Mouse (Mus musculus) right cerebral cortex, adult 18-20 months (tissue): ENCODE results near the gene Caln1.

Source experiments
- DNase-seq: peaks from one replicate; pipeline ENCODE4 v3.0.0; 2022; ENCODE audit warnings: mixed read lengths

The Caln1 gene

DNA sequence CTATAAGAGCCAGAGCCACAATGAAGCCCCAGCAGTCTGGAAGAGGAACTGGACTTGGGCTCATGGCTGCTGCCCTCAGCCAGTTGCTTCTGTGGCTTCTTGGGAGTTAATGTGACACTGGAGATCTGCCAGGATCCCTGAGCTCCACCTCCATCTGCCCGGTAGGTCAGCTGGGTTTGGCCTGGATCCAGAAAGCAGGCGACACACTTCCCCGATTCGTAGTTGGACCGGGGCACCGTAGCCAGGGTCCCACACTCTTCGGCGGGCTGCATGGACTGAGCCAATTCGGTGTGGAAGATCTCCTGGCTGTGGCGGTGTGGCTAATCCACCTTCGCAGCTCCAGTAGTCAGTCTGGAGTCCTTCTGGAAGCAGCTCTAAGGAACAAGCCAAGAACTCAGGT is at the start of gene Caln1:
TSS of gene Caln1 (plus strand) at position 219 of the 400 bp plus-strand sequence.
- no peak for DNase-seq

DNA sequence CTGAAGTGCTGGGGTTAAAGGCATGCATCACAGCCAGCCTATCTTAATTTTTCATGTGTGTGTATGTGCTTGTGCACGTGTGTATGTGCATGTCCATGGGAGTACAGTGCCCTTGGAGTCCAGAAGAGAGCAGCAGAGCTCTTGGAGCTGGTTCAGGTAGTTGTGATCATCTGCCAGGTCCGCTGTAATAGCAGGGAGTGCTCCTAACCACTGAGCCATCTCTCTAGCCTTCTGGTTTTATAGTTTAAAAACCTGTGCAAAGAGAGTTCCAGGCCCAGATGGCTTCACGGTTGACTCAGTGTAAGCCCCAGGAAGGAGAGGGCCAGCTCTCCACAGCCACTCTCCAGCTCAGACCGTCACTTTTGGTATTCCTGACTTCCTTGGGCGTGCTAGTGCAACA is 49.5 kb upstream of the Caln1 start:
- no peak for DNase-seq

DNA sequence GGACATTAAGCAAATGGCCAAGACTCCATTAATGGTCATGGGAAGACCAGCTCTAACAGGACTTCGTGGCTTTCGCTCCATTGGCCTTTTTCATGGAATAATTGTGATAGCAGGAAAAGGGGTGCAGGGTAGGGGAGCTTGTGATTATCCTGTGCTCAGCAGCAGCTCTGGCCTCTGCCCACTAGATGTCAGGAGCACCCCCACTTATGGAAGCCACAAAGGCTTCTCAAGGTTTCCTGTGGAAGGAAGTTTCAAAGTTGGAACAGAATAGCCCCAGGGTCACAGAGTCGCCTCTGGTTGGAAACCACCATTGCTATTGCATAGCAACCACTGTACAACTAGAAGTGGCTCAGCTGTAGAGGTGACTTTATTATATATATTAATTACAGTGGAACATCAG is 48.8 kb upstream of the Caln1 start:
- DNase-seq, result no peak

DNA sequence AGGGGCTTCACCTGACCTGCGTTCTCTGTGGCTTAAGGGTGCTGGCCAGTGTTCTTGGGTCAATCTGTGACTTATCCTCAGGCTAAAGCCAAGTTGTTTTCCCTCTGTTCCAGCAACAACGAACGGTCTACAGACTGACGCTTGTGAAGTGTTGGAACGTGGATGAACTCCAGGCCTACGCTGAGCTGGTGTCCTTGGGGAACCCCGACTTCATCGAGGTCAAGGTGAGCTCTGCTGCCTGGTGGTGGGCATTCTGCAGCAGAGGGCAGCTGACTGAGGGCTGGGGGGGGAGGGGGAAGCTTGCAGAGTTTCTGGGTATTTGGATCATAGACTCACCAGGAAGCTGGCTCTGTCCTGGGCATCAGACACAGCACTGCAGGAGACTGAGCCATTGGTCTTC is 43.8 kb upstream of the Caln1 start:
- DNase-seq, result no peak

DNA sequence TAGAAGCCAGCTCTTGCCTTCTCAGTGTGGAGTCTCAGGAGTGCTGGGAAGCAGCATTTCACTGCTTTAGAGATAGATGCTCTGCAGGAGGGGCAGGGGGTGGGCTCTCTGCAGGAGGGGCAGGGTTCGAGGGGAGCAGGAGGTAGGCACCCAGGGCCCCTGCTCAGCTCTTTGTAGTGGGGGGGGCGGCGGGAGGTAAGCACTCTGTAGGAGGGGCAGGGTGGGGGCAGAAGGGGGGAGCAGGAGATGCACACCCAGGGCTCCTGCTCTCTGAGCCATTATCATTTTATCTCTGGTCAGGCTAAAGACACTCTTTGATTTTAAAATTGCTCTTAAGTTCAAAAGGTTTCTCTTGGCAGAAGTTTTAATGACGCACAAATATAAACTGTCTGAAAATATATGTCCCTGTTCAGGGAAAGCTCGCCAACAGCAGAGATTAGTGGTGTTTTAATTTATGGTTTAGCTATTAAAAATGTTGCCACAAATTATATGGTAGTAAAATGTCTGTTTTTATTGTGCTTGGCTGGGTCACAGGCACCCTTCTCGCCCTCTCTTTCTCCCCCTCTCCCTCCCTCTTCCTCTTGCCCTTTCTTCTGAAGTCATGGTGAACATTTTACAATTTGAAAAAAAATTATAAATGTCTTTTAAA is 41.5 kb upstream of the Caln1 start:
- no peak for DNase-seq

DNA sequence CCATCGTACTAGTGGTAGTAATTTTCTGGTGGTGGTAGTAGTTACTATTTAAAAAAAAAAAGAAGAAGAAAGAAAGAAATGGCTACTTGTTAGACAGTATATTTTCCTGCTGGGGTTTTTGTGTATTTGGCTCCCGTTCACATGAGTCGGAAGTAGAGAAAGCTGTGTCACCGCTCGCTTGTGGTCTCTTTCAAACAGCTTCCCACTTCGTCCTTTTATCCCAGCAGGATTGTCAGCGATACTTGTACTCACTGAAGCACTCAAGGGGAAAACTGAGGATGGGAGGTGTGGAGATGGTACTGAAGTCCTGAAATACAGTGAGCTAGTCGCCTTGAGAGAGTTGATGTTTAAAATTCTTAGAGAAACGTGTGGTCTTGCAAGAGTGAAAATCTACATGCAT is 40.9 kb upstream of the Caln1 start:
- no peak for DNase-seq

DNA sequence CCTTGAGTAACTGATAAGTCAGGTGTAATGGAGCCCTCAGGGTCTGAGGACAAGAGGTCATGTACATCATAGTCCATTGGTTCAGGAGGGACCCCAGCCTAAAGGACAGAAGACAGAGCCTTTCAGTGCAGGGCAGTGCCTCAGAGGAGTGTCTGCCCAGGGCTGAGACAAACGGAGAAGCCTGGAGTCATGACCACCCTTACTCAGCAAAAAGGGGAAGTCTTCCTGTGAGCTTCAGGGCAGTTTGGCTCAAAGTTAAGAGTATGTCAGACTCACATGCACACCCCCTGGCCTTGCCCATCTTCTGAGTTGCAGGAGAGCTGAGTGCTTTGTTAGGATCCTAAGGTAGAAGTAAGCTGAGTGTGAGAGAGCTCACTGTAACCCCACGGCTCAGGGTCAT is 39.4 kb upstream of the Caln1 start:
- no peak for DNase-seq

DNA sequence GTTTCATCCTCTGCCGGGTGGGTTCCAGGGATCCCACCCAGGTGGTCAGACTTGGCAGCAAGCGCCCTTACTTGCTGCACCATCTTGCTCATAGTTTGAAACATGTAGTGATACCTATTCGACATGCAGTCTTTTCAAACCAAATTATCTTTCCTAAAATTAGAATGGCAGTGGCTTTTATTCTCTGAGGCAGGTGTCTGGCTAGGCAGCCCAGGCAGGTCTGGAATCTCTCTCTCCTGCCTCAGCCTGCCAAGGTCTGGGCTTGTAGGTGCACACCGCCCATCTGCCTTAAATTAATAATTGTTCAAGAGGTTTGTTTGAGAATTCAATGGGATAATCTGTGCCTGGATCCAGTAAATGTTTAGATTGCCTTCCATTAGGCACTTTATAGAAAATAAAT is 38.5 kb upstream of the Caln1 start:
- no peak for DNase-seq

DNA sequence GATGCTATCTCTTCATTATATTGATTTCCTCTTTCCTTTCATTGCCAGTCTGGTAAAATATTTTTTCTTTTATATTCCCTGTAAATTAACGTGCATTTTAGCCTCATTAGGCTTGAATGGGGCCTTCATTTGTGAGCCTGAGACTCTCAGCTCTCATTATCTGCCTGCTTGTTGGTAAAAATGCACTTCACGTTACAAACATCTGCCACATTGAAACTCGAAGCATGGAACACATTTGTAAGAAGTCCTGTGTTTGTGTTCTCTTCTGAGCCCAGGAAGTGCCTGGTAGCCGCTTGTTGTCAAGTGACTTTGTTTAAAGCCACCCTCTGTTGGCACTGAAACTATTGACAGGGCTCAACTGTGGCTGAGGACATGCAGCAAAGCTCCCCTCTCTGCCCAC is 38.0 kb upstream of the Caln1 start:
- DNase-seq, result no peak

DNA sequence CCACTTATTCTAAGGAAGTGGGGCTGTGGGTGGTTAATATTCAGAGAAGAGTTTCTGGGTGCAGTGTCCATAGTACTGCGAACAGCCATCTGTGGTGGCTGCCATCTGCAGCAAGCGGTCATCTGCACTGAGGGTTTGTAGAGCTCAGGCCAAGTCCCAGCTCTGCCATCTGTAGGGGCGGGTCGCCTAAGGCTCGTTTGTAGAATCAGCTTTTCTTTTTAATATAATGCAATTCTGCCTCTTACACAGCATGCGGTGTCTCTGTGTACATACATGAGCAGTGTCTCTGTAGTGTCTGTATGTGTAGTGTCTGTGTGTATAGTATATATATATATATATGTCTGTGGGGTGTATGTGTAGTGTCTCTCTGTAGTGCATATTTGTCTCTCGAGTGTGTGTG is 35.7 kb upstream of the Caln1 start:
- DNase-seq, result no peak

DNA sequence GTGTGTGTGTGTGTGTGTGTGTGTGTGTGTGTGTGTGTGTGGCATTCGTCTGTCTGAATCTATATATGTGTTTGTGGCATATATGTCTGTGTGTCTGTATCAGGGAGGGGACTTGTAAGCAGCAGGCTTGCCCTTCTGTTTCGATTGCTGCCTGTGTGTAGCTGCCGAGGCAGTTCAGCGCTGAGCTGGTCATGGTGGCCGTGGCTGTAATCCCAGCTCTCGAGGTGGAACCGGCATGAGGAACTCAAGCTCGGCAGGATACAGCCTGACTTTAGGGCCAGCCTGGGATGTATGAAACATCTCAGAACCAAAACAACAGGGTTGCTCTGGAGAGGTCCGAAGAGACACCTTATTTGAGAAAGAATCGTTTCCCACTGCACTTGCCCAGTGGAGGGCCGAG is 35.3 kb upstream of the Caln1 start:
- no peak for DNase-seq

DNA sequence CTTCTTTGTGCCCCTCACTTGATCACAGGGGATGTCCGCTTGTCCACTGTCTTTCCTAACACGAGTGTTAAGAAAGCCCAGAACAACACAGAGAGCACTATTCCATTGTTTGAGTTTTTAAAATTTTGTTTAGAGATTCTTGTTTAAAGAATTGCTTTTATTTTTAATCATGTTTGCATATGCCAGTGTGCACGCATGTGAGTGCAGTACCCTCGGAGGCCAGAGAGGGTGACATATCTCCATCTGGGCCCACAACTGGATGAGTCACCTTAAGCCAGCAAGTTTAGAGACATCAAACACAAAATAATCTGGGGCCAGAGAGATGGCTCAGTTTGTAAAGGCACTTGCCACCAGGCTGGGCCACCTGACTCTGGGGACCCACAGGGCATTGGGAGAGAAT is 33.8 kb upstream of the Caln1 start:
- DNase-seq, result no peak

DNA sequence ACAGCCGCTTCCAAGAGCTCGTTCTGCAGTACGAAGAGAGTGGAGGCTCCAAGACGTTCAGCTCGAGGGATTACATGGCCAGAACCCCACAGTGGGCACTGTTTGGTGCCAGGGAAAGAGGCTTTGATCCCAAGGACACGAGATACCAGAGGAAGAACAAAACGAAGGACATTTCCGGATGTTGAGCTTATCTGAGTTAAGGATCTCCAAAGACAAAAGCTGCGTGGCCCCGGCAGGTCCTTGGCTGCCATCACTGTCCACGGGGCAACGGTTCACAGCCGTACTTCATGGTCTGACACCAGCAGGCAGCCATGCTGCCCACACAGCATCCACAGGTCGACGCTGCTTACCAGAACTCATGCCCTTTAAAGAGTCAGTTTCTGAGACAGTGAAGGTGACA is 28.6 kb upstream of the Caln1 start:
- no peak for DNase-seq

DNA sequence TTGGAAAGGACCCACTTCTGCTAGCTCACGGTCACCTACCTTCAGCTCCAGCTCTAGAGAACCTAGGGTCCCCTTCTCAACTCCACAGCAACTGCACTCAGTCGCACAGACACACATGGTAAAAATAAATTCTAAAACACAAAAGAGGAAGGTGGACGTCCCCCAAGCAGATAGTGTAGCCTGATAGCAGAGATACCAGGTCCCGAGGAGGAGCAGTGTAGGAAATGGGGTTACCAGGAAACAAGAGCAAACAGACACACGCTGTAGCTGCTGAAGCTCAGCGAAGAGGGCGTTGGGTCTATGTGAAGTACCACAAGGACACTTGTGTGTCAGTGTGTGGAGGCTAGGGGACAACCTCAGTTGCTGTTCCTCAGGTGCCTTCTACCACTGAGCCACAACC is 24.3 kb upstream of the Caln1 start:
- DNase-seq, result no peak

DNA sequence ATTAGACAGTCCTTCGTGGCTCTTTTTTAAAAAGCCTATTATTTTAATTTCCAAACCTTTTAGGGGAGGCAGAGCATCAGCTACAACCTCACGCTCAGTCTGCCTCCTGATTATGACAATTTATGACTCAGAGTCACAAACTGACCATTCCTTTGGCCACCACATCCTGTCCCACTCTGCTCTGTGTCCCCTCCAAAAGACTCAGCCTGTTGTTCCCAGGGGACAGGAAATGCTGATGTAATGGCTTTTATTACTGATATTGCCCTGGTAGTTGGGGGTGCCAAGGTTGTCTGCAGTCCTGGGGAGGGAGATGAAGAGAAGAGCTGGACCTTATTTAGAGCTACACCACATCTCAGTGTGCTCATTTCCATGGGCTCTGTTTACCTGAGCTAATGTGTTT is 23.4 kb upstream of the Caln1 start:
- DNase-seq, result no peak

DNA sequence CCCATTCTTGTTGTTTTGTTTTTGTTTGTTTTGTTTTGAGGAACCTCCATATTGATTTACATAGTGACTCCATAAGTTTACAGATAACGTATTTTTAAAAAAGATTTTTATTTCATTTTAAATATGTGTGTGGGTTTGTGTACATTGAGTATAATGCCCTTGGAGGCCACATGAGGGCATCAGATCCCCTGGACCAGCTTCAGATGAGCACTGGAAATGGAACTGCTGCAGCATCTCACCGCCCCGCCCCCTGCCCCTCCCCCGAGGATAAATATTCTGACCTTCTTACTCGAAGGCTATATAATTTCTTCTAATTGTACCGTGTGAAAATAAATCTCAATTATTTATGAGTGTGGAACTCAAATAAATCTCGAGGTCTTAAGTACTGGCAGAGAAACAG is 14.0 kb upstream of the Caln1 start:
- DNase-seq, result no peak

DNA sequence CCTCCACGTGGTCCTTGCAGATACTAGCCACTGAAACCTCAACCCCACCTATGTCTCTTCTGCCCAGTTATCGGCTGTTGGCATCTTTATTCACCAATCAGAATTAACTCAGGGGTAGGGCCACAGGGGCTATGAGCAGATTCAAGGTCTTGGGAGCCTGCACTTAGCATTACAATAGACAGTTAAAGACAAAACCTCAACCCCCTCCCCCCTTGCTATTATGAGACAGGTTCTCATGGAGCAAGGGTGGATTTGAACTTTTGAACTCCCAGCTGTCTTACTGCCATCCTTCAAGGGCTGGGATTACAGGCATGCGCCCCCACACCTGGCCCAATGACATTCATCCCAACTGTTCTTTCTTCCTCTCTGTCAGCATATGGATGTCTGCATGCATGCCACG is 6.1 kb upstream of the Caln1 start:
- DNase-seq, result no peak

DNA sequence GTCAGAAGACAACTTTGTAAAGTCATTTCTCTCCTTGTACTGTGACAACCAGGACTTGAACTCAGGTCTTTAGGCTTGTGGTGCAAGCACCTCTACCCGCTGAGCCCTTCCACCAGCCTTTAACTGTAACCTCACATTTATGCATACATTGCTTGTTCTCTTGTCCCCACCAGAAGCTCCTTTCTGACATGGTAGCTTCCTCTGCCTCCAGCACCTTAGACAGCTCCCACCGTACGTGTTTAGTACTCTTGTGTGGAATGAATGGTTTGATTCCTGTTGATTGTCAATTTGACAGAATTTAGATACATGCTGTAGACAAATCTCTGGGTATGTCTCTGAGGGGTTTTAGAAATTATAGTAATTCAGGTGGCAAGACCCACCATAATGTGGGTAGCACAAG is 5.5 kb upstream of the Caln1 start:
- no peak for DNase-seq

DNA sequence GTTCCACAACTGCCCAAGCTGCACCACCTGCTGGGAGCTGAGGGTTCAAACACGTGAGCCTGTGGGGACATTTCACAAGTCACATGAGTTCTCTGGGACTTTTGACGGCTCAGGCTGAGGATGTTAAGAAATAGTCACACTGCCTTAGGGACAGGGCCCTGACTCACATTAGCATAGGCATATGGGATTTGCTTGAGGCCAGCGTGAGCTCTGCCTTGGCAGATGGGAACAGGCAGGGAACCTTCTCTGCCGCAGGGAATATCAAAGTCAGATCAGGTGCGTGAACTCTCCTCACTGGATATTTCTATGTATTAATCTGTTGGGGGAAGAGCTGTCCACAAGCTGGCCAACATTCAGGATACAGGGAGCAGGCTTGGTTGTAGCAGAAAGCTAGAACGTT is 1.0 kb upstream of the Caln1 start:
- no peak for DNase-seq

DNA sequence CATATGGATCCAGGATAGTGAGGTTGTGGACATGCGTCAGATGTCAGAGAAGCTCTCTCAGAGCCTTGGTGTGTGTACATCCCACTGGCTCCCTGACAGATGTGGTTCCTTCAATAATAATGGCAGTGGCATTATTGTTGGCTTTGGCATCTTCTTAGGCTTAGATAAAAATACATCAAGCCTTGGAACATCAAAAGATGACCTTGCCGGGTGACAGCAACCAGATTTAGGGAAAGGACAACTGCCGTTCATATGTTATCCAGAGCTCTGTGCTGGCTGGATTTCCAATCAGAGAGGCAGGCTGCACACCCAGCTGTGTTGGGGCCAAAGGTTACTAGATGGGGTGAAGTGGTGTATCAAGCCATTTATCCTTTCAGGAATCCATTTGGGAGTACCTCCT is 6.2 kb downstream of the Caln1 start:
- no peak for DNase-seq

DNA sequence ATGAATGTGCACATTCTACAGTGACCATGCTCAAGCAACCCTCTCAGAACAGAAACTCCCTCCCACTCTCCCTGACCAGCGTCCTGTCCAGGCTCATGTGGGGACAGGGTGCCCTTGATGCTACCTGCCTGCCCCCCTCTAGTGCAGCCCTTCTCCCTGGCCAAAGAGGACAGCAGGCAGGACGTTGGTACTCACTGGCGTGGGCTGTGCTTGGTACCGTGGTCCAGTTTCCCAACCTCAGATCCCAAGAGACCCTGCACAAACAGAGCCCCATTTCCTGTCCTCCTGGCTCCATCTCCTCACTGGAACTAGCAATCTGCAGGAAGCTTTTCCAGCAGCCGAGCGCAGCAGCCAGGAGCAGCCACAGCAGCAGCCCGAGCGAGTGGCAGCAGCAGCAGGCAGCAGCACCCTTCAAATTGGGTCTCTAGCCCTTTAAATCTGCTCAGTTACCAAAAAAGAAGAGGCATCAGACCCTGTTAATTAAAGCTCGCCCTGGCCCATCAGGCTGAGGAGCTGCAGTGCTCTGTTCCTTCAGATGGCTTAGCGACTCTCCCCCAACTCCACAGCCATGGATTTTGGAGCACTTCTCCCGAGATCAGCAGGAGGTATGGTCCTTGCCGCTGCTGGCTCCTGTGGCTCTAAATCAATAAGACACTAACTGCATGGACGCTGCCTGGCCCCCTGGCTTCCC is 15.1 kb downstream of the Caln1 start, which contains the start of gene A330070K13Rik:
TSS of gene A330070K13Rik (minus strand) at position 410 of the 691 bp plus-strand sequence.
- DNase-seq, result peak; percentile 31

DNA sequence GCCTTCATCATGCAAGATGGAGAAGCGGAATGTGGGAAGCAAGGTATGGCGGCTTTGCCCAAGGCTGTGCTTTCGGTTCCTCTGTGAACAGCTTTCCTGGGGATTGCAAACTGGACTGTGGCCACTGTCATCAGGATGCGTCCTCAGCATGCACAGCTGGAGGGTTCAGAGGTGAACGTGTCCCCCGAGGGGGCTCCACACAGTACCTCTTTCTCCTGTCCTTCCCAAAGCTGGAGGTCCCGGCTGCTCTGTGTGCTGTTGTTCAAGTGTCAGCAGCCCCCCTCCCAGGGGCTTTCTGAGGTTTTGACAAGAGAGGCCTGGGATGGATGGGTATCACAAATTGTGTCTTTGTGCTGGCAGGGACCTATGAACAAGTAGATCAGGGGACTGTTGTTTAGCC is 17.2 kb downstream of the Caln1 start:
- no peak for DNase-seq

DNA sequence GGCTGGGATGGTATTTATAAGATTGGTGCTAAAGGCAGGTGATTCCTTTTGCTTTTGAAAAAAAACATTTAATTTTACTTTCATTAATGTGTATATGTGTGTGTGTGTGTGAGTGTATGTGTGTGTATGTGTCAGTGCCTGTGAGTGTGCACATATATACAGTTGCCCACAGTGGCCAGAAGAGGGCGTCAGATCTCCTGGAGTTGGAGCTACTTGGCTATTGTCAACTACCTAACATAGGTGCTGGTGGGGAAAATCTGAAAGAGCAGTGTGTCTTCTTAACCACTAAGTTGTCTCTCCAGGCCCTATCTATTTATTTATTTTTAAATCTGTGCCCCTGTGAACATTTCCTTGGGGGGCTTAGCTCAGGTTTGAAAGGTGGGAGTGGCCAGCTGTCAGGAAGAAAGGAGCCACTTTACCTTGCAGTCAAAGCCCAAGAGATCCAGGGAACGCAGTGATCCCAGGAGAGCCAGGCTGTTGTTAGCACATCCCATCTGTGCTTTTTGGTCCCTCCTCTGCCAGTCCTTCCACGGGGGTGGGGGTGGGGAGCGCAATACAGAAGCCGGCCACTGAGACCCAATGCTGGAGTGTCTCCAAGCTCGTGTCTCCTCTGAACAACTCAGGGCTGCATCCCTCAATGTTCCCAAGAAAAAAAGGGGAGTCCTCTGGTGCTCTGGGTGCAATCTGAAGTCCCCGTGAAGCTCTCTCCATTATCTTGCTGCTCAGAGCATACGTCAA is 24.5 kb downstream of the Caln1 start:
- DNase-seq, result no peak

DNA sequence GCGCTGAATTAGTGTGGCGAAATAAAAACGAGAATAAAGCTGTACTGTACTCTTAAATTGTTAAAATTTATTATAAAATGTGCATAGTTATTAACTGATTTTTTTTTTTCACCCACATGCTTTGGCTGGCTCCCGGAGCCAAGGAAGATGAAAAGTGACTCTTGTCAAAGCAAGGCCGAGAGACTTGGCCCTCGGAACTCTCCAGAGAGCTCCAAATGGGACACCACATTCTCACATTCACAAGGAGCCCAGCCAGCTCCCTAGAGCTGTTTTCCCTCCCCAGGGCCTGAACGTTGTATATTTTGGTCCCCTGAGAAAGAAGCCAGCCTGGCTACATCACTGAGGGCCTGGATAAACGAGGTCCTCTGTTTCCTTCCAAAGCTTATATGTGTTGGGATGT is 25.1 kb downstream of the Caln1 start:
- DNase-seq, result no peak
